8 mouse cellular contexts compared by ENCODE assay signal in the genomic region with DNA sequence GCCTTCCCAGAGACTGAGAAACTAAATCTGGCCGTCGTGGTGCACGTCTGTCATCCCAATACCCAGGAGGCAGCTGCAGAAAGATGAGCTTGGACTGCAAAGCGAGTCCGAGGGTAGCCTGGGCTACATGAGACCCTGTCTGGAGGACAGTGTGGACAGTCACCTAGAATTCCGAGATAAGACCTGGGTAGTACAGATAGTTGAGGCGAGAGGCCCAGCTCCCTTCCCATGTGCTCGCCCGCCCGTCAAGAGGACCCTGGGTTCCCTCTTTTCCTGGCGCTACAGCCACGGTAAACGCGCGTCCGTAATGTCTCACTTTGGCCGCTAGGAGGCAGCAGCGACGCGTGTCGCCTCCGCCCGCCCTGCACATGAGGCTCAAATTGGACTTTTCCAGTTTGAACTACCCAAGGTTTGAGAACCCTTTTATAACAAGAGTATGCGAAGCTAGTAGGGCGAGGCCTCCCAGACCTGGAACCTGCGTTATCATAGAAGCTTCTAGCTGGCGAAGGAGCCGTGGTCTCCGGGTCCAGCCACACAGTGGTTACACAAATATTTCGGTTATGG. TPM values are rescaled to one million over a fixed set of nuclear protein-coding genes. Genes with fewer than 3 reads are reported as not detected.
DNase-seq lines count a peak whose midpoint lies in the region; ATAC-seq lines count a peak whose summit lies in the region.

No protein-coding gene starts in this region.

- H3K27me3 ChIP-seq in splenic B cell, adult 2 months (ENCODE audit: control insufficient read depth, insufficient read depth, low read length, poor library complexity, severe bottlenecking) = no peaks in the 10 kb centered on the region

- peak; percentile 69 for ATAC-seq in megakaryocyte-erythroid progenitor cell, adult 5-6 weeks (replicated peaks; ENCODE audit: low FRiP score, low TSS enrichment, poor library complexity, severe bottlenecking)

- intact Hi-C loops in heart, postnatal 10 days (cut with DNase I) = loop anchor here (1.0 to 5.0 kb wide), 3 partner anchors 20 to 99 kb away; a partner anchor contains a TSS

- DNase-seq in cerebellum, adult 18-20 months = peak; percentile 52 to 81
- no peak for DNase-seq in cerebellum, adult 11-12 months
- peak; percentile 56 for DNase-seq in Muller cell, postnatal 12 days (ENCODE audit: inconsistent ontology term)
- DNase-seq in embryo, embryonic 11 days = peak; percentile 86
- DNase-seq in heart, postnatal 10 days = peak; percentile 80 to 87
- peak; percentile 71 to 73 for DNase-seq in kidney, postnatal 25 days
- DNase-seq in splenic B cell, adult 2 months (ENCODE audit: low read depth, low spot score) = peak; percentile 82

- no peaks in the 10 kb centered on the region for H3K36me3 ChIP-seq in splenic B cell, adult 2 months (ENCODE audit: control insufficient read depth, insufficient read depth, low read length, poor library complexity, severe bottlenecking)

RNA-seq across cellular contexts. Expression of a gene that starts 13.2 kb away (rescaled TPM):
- total RNA-seq in heart, postnatal 10 days (2021) = under 1 TPM in 1 of 2 experiments, not detected in 1; 0.53 TPM
- 0.31 and 0.79 TPM in 2 replicates for total RNA-seq in megakaryocyte-erythroid progenitor cell, adult 5-6 weeks (2014; fragmentation: Nextera tagmentation)
- 1.6 and 2.0 TPM in 2 replicates for total RNA-seq in megakaryocyte-erythroid progenitor cell, adult 5-6 weeks (2017)

RNA-seq across cellular contexts. Expression of a gene that starts 16.6 kb away (rescaled TPM):
- 1 to 10 TPM; 7.9 to 9.3 TPM for total RNA-seq in heart, postnatal 10 days (2021)
- 44.0 and 54.3 TPM in 2 replicates for total RNA-seq in megakaryocyte-erythroid progenitor cell, adult 5-6 weeks (2014; fragmentation: Nextera tagmentation)
- total RNA-seq in megakaryocyte-erythroid progenitor cell, adult 5-6 weeks (2017) = 6.2 and 7.3 TPM in 2 replicates

RNA-seq across cellular contexts. Expression of a gene that starts 18.0 kb away (rescaled TPM):
- 10 to 100 TPM in 1 of 2 experiments, 1 to 10 TPM in 1; 4.7 to 18.5 TPM for total RNA-seq in heart, postnatal 10 days (2021)
- 27.6 and 29.1 TPM in 2 replicates for total RNA-seq in megakaryocyte-erythroid progenitor cell, adult 5-6 weeks (2014; fragmentation: Nextera tagmentation)
- total RNA-seq in megakaryocyte-erythroid progenitor cell, adult 5-6 weeks (2017) = 8.0 and 11.8 TPM in 2 replicates

RNA-seq across cellular contexts. Expression of a gene that starts 41.6 kb away (rescaled TPM):
- total RNA-seq in heart, postnatal 10 days (2021) = 1 to 10 TPM; 3.1 to 3.7 TPM
- 0.32 TPM in 1 of 2 replicates, not detected in the other for total RNA-seq in megakaryocyte-erythroid progenitor cell, adult 5-6 weeks (2014; fragmentation: Nextera tagmentation)
- total RNA-seq in megakaryocyte-erythroid progenitor cell, adult 5-6 weeks (2017) = 2.9 TPM in 1 of 2 replicates, not detected in the other

RNA-seq across cellular contexts. Expression of a gene that starts 45.0 kb away (rescaled TPM):
- 10 to 100 TPM; 37.1 to 40.2 TPM for total RNA-seq in heart, postnatal 10 days (2021)
- total RNA-seq in megakaryocyte-erythroid progenitor cell, adult 5-6 weeks (2014; fragmentation: Nextera tagmentation) = 30.7 and 51.4 TPM in 2 replicates
- total RNA-seq in megakaryocyte-erythroid progenitor cell, adult 5-6 weeks (2017) = 29.2 and 33.9 TPM in 2 replicates
